Mouse (Mus musculus): ENCODE data around the gene Actn1.
A peak's percentile ranks its signal among the peaks of the same experiment; 100 is the strongest.

Gene Actn1

GRCm38 (mm10) chr12:80259216-80260055, 735 bp downstream of the Actn1 start:
- DNase-seq (ENCODE audit: low read depth, low spot score): peak; percentile 85

- DNase-seq (ENCODE audit: low read depth, low spot score): peak; percentile 25
These were observed 1.5 kb downstream of the Actn1 start for GRCm38 (mm10) chr12:80258520-80259215.

GRCm38 (mm10) chr12:80251978-80252377, 8.2 kb downstream of the Actn1 start:
- no peak for DNase-seq (ENCODE audit: low read depth, low spot score)

GRCm38 (mm10) chr12:80251554-80251953, 8.6 kb downstream of the Actn1 start:
- no peak for DNase-seq (ENCODE audit: low read depth, low spot score)

- DNase-seq (ENCODE audit: low read depth, low spot score): no peak
These were observed 10.6 kb downstream of the Actn1 start for GRCm38 (mm10) chr12:80249539-80249938.

- DNase-seq (ENCODE audit: low read depth, low spot score): no peak
These were observed 13.1 kb downstream of the Actn1 start for GRCm38 (mm10) chr12:80247067-80247466.

- peak; percentile 59 for DNase-seq (ENCODE audit: low read depth, low spot score)
These were observed 13.7 kb downstream of the Actn1 start for GRCm38 (mm10) chr12:80246505-80246904.

- DNase-seq (ENCODE audit: low read depth, low spot score): no peak
These were observed 15.4 kb downstream of the Actn1 start for GRCm38 (mm10) chr12:80244755-80245154.

- no peak for DNase-seq (ENCODE audit: low read depth, low spot score)
These were observed 16.0 kb downstream of the Actn1 start for GRCm38 (mm10) chr12:80244127-80244526.

- no peak for DNase-seq (ENCODE audit: low read depth, low spot score)
These were observed 16.8 kb downstream of the Actn1 start for GRCm38 (mm10) chr12:80243335-80243734.

- DNase-seq (ENCODE audit: low read depth, low spot score): no peak
These were observed 20.7 kb downstream of the Actn1 start for GRCm38 (mm10) chr12:80239445-80239844.

GRCm38 (mm10) chr12:80238523-80238922, 21.6 kb downstream of the Actn1 start:
- DNase-seq (ENCODE audit: low read depth, low spot score): no peak

- no peak for DNase-seq (ENCODE audit: low read depth, low spot score)
These were observed 24.9 kb downstream of the Actn1 start for GRCm38 (mm10) chr12:80235295-80235694.

- no peak for DNase-seq (ENCODE audit: low read depth, low spot score)
These were observed 25.9 kb downstream of the Actn1 start for GRCm38 (mm10) chr12:80234226-80234625.

- DNase-seq (ENCODE audit: low read depth, low spot score): no peak
These were observed 27.3 kb downstream of the Actn1 start for GRCm38 (mm10) chr12:80232840-80233218.

- no peak for DNase-seq (ENCODE audit: low read depth, low spot score)
These were observed 27.9 kb downstream of the Actn1 start for GRCm38 (mm10) chr12:80232076-80232839.

GRCm38 (mm10) chr12:80231317-80231716, 28.9 kb downstream of the Actn1 start:
- DNase-seq (ENCODE audit: low read depth, low spot score): no peak

- DNase-seq (ENCODE audit: low read depth, low spot score): no peak
These were observed 29.3 kb downstream of the Actn1 start for GRCm38 (mm10) chr12:80230854-80231253.

- peak; percentile 77 for DNase-seq (ENCODE audit: low read depth, low spot score)
These were observed 30.0 kb downstream of the Actn1 start for GRCm38 (mm10) chr12:80230111-80230700.

- no peak for DNase-seq (ENCODE audit: low read depth, low spot score)
These were observed 31.0 kb downstream of the Actn1 start for GRCm38 (mm10) chr12:80229010-80229800.

- no peak for DNase-seq (ENCODE audit: low read depth, low spot score)
These were observed 31.8 kb downstream of the Actn1 start for GRCm38 (mm10) chr12:80228356-80228755.

All from mesoderm, embryonic 11.5 days (tissue).